Mouse (Mus musculus): ENCODE data around the gene Ccer2.

DNA sequence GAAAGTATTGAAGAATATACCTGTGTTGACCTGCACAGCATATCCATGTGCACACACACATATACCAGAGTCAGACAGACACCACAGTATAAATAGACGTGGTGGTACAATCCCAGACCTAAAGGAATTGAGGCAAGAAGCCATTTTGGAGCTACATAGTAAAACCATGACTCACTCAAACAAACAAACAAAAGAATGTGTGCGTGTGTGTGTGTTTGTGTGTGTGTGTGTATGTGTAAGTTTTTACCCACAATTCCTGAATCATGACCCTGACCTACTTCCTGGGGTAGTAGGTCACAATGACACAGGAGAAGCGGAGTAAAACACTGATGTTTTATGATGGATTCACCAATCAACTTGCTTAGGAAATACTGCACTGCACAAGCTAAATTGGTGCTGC lies 45.5 kb downstream of the Ccer2 start:
- TF ChIP-seq CTCF (IDR thresholded peaks at IDR 0.05; ENCODE audit: control insufficient read depth, insufficient read depth, low read length), result no peak
- TF ChIP-seq POLR2A (IDR thresholded peaks at IDR 0.05; ENCODE audit: borderline replicate concordance, control insufficient read depth, low read depth, low read length), result no peak
